Mouse (Mus musculus): ENCODE results near the gene Gm5134.

DNA sequence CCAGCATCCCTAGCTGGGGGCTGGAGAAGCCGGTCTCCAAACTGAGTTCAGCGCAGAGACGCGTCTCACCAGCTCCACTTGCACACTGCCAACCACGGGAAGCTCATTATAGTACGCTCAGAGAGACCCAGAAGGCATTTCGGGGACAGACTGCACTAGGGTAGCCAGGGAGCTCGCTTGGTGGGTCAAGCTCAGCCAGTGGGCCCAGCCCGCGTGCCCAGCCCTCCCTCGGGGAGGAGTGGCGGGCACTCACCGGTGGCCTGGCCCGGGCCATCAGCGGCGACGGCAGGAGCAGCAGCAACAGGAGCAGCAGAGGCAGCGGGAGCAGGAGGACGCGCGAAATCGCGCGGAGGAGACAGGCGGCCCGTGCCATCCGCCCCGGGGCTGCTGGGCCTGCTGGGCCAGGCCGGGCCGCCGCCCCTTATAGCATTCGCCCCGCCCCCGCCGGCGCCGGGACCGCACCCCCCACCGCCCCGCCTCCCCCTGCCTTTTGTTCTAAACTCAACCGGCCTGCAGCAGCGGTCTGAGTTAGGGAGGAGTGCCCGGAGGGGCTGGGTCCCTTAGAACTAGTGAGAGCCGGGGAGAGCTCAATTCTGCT is 22.1 kb upstream of the Gm5134 start:
- TF ChIP-seq MAX (IDR thresholded peaks at IDR 0.05; ENCODE audit: low read length) (no peak), NRF1 (IDR thresholded peaks at IDR 0.05; ENCODE audit: low read depth, low read length) (no peak), CTCF (conservative IDR thresholded peaks at IDR 0.05 in 1 of 2, IDR thresholded peaks at IDR 0.05 in 1 of 2; ENCODE audit: low read depth in 2 of 2, low read length in 2 of 2) (no peak), POLR2A (IDR thresholded peaks at IDR 0.05; ENCODE audit: low read depth, low read length) (peak; percentile 20; the same call in 1 of the 2 replicates), MEF2A (IDR thresholded peaks at IDR 0.05; ENCODE audit: borderline replicate concordance, low read depth, low read length) (no peak)

Measured in CH12.LX (cell line).